Mouse (Mus musculus) neural tube, embryonic 10.5 days (tissue): ENCODE data around the gene Trpv1.

ENCODE experiments used
- DNase-seq: peaks from one replicate; pipeline ENCODE4 v3.0.0-alpha.2; 2017; ENCODE audit warnings: low spot score; ENCODE audit errors: extremely low spot score

Gene Trpv1

GRCm38 (mm10) chr11:73233992-73234391, at the start of gene Trpv1:
TSS of gene Trpv1 (plus strand) at chr11:73234292.
- DNase-seq, result no peak

- DNase-seq, result no peak
Observed at GRCm38 (mm10) chr11:73185872-73186615, 48.0 kb upstream of the Trpv1 start.

- no peak for DNase-seq
Observed at GRCm38 (mm10) chr11:73187231-73187630, 46.9 kb upstream of the Trpv1 start.

GRCm38 (mm10) chr11:73193047-73193446, 41.0 kb upstream of the Trpv1 start:
- no peak for DNase-seq

- DNase-seq, result no peak
Observed at GRCm38 (mm10) chr11:73194444-73194843, 39.6 kb upstream of the Trpv1 start.

- DNase-seq, result no peak
Observed at GRCm38 (mm10) chr11:73198190-73198589, 35.9 kb upstream of the Trpv1 start.

- no peak for DNase-seq
Observed at GRCm38 (mm10) chr11:73198603-73199229, 35.4 kb upstream of the Trpv1 start, which contains the start of gene Ctns. TSS of gene Ctns (minus strand) at chr11:73199042.

GRCm38 (mm10) chr11:73199230-73199712, 34.8 kb upstream of the Trpv1 start, which contains the start of gene Shpk:
TSS of gene Shpk (plus strand) at chr11:73199460.
- peak; percentile 92 for DNase-seq

- DNase-seq, result no peak
Observed at GRCm38 (mm10) chr11:73199879-73200278, 34.2 kb upstream of the Trpv1 start.

- DNase-seq, result no peak
Observed at GRCm38 (mm10) chr11:73201021-73201420, 33.1 kb upstream of the Trpv1 start.

GRCm38 (mm10) chr11:73201597-73201996, 32.5 kb upstream of the Trpv1 start:
- no peak for DNase-seq

GRCm38 (mm10) chr11:73203895-73204294, 30.2 kb upstream of the Trpv1 start:
- no peak for DNase-seq

GRCm38 (mm10) chr11:73205194-73205593, 28.9 kb upstream of the Trpv1 start:
- DNase-seq, result no peak

- no peak for DNase-seq
Observed at GRCm38 (mm10) chr11:73207621-73208020, 26.5 kb upstream of the Trpv1 start.

GRCm38 (mm10) chr11:73213956-73214355, 20.1 kb upstream of the Trpv1 start:
- DNase-seq, result no peak

GRCm38 (mm10) chr11:73219671-73220070, 14.4 kb upstream of the Trpv1 start:
- DNase-seq, result no peak

GRCm38 (mm10) chr11:73220651-73221050, 13.4 kb upstream of the Trpv1 start:
- no peak for DNase-seq

GRCm38 (mm10) chr11:73222846-73223245, 11.2 kb upstream of the Trpv1 start:
- DNase-seq, result no peak

GRCm38 (mm10) chr11:73223966-73224365, 10.1 kb upstream of the Trpv1 start:
- DNase-seq, result no peak

GRCm38 (mm10) chr11:73225856-73226255, 8.2 kb upstream of the Trpv1 start:
- no peak for DNase-seq

- no peak for DNase-seq
Observed at GRCm38 (mm10) chr11:73228881-73229280, 5.2 kb upstream of the Trpv1 start.

GRCm38 (mm10) chr11:73230081-73230480, 4.0 kb upstream of the Trpv1 start:
- DNase-seq, result no peak

GRCm38 (mm10) chr11:73232513-73232912, 1.6 kb upstream of the Trpv1 start:
- no peak for DNase-seq
